ENCODE assay signal across 26 mouse cellular contexts in the genomic region with DNA sequence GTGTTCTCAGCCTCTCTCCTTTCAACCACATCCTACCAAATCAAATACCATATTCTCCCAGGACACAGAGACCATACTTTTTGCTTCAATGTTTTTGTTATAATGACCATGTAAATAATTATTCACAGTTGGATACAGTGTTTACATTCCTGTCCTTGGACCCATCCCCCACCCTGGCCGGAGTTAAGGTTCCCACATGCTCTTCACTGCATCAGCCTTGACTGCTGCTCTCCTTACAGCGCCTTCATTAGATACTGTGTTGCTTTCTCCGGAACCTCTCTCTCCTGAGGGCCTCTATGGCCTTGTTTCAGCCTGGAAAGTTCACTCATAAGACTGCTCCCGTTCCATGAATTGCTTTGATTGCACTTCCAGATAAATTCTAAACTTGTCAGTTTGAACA. TPM values are rescaled to one million over a fixed set of nuclear protein-coding genes. Genes with fewer than 3 reads are reported as not detected.
"Had no signal": no experiment of that assay in that cellular context is flagged by ENCODE, and none has a peak within 500 bp of the region (broad histone marks: within the 10 kb centered on the region; RNA-seq: fewer than 3 reads in every experiment).

No protein-coding gene starts in this region.

- H3K9ac ChIP-seq: kidney, embryonic 15.5 days; limb, embryonic 12.5 days; limb, embryonic 15.5 days; liver, embryonic 14.5 days; liver, postnatal 0 days; midbrain, embryonic 13.5 days had no signal

- DNase-seq: kidney, adult 11 months; kidney, adult 8-10 months; kidney, postnatal 10 days; kidney, postnatal 36 days; left cerebral cortex, postnatal 4 days; liver, postnatal 0 days; thymus, postnatal 36 days had no signal

- H3K4me2 ChIP-seq: kidney, embryonic 15.5 days; limb, embryonic 12.5 days; limb, embryonic 15.5 days; liver, embryonic 11.5 days; midbrain, embryonic 13.5 days had no signal

- H3K4me1 ChIP-seq: midbrain, embryonic 13.5 days had no signal

- H3K4me3 ChIP-seq: kidney, embryonic 15.5 days; limb, embryonic 12.5 days; limb, embryonic 15.5 days; midbrain, embryonic 13.5 days had no signal

- H3K9me3 ChIP-seq: kidney, embryonic 15.5 days; limb, embryonic 12.5 days; limb, embryonic 15.5 days; midbrain, embryonic 13.5 days had no signal

- ATAC-seq: liver, postnatal 0 days; lung, postnatal 0 days; midbrain, embryonic 13.5 days; midbrain, embryonic 16.5 days had no signal

- H3K27ac ChIP-seq: kidney, embryonic 15.5 days; limb, embryonic 12.5 days; limb, embryonic 15.5 days; liver, embryonic 14.5 days; macrophage; midbrain, embryonic 13.5 days had no signal

- H3K27me3 ChIP-seq: kidney, embryonic 15.5 days; limb, embryonic 12.5 days; limb, embryonic 15.5 days; midbrain, embryonic 13.5 days had no signal

- H3K36me3 ChIP-seq: kidney, embryonic 15.5 days; limb, embryonic 12.5 days; limb, embryonic 15.5 days; midbrain, embryonic 13.5 days had no signal

RNA-seq across cellular contexts. Expression of gene Cxcr1, which starts 18.7 kb away (rescaled TPM):
- total RNA-seq: layer of hippocampus, adult 18-20 months; layer of hippocampus, postnatal 14 days; left cerebral cortex, adult 8-10 months; left cerebral cortex, postnatal 14 days; left cerebral cortex, postnatal 4 days had no signal
- polyA plus RNA-seq: kidney, embryonic 15.5 days; limb, embryonic 12.5 days; limb, embryonic 15.5 days; liver, embryonic 11.5 days; liver, embryonic 14.5 days; liver, postnatal 0 days; lung, postnatal 0 days; macrophage; midbrain, embryonic 13.5 days; midbrain, embryonic 16.5 days; neural tube, embryonic 11.5 days; neural tube, embryonic 14.5 days; small intestine, adult 2 months; testis, adult 2 months; thymus, postnatal 0 days; urinary bladder, adult 2 months had no signal

RNA-seq across cellular contexts. Expression of gene Cxcr2, which starts 21.9 kb away (rescaled TPM):
- total RNA-seq: layer of hippocampus, adult 18-20 months; layer of hippocampus, postnatal 14 days had no signal
- polyA plus RNA-seq: testis, adult 2 months had no signal

RNA-seq across cellular contexts. Expression of gene Rufy4, which starts 50.4 kb away (rescaled TPM):
- total RNA-seq: layer of hippocampus, adult 18-20 months; left cerebral cortex, adult 8-10 months had no signal
- polyA plus RNA-seq: macrophage; small intestine, adult 2 months had no signal
